Mouse (Mus musculus) heart, embryonic 15.5 days (tissue): ENCODE data around the gene Usp30. TPM values are rescaled to one million over a fixed set of nuclear protein-coding genes. Genes with fewer than 3 reads are reported as not detected.

Source experiments
- ATAC-seq: fragments of 200-750 bp; cut with Nextera tagmentation; replicated peaks from 2 replicates; pipeline ENCODE4 v1.8.0; 2017; ENCODE audit warnings: low read depth, moderate TSS enrichment; ENCODE audit not compliant: insufficient number of reproducible peaks, insufficient read depth, low FRiP score
- H3K27ac ChIP-seq: fragments of 300-500 bp; sonication (generic); 2 replicates; pipeline ENCODE4 v1.5.1; 2015; ENCODE audit warnings: mild to moderate bottlenecking, inconsistent platforms
- H3K27me3 ChIP-seq: fragments of 300-500 bp; sonication (generic); 2 replicates; pipeline ENCODE4 v1.6.1; 2015; ENCODE audit warnings: inconsistent platforms
- H3K36me3 ChIP-seq: fragments of 300-500 bp; sonication (generic); 2 replicates; pipeline ENCODE4 v1.6.1; 2015; ENCODE audit warnings: mild to moderate bottlenecking, inconsistent platforms
- H3K4me1 ChIP-seq: fragments of 300-500 bp; sonication (generic); replicated peaks from 2 replicates; pipeline ENCODE4 v1.6.1; 2015; ENCODE audit warnings: inconsistent platforms
- H3K4me2 ChIP-seq: fragments of 300-500 bp; sonication (generic); 2 replicates; pipeline ENCODE4 v1.6.1; 2015; ENCODE audit warnings: inconsistent platforms, mild to moderate bottlenecking, moderate library complexity
- H3K4me3 ChIP-seq: fragments of 300-500 bp; sonication (generic); 2 replicates; pipeline ENCODE4 v1.5.1; 2015; ENCODE audit warnings: mild to moderate bottlenecking, inconsistent platforms
- H3K9ac ChIP-seq: fragments of 300-500 bp; sonication (generic); 2 replicates; pipeline ENCODE4 v1.6.1; 2015; ENCODE audit warnings: mild to moderate bottlenecking, inconsistent platforms
- H3K9me3 ChIP-seq: fragments of 300-500 bp; sonication (generic); replicated peaks from 2 replicates; pipeline ENCODE4 v1.6.1; 2016; ENCODE audit warnings: inconsistent platforms
- WGBS: fragments of 180-500 bp; shearing (Covaris S2); methylation state at CpG from one replicate; pipeline ENCODE4 v1.1.7; 2015; ENCODE audit warnings: mixed read lengths; 5-methylcytosine and 5-hydroxymethylcytosine counted together
- polyA plus RNA-seq: library from polyadenylated mRNA; unstranded; fragments of >200 nt; fragmentation: Nextera tagmentation; extraction: Ambion mirVana; gene quantifications from 2 replicates; pipeline ENCODE4 v1.2.1, GENCODE M21; 2015

Gene Usp30
- polyA plus RNA-seq, 1 experiment from 2014 or later, result 7.8 TPM

- Histone ChIP-seq H3K27me3 (no peaks in the 10 kb centered on the region), H3K4me1 (peaks cover 33% of the 10 kb centered on the region), H3K4me2 (peak within 1 kb of the TSS; percentile 57), H3K27ac (peak within 1 kb of the TSS; percentile 98), H3K9me3 (no peaks in the 10 kb centered on the region), H3K36me3 (no peaks in the 10 kb centered on the region), H3K9ac (peak within 1 kb of the TSS; percentile 62), H3K4me3 (peak within 1 kb of the TSS; percentile 56)
- peak; percentile 73 for ATAC-seq
- 17% methylated on average over 19 of the region's 19 CpGs for WGBS
Observed at GRCm38 (mm10) chr5:114146028-114146888, 81.0 kb downstream of the Usp30 start, which contains the start of gene Acacb. Gene Acacb (plus strand): TSS chr5:114146535.

GRCm38 (mm10) chr5:114147043-114147972 is 82.0 kb downstream of the Usp30 start:
- Histone ChIP-seq H3K27me3 (no peaks in the 10 kb centered on the region), H3K4me2 (peak overlapping the region; percentile 57), H3K9ac (peak overlapping the region; percentile 62), H3K9me3 (no peaks in the 10 kb centered on the region), H3K27ac (peak overlapping the region; percentile 98), H3K36me3 (no peaks in the 10 kb centered on the region), H3K4me1 (peaks cover 44% of the 10 kb centered on the region), H3K4me3 (peak overlapping the region; percentile 56)
- WGBS, result 48% methylated on average over 14 of the region's 14 CpGs
- ATAC-seq, result peak; percentile 32

GRCm38 (mm10) chr5:114152359-114153092 is 87.3 kb downstream of the Usp30 start:
- no peak for ATAC-seq
- Histone ChIP-seq H3K27ac (peak overlapping the region; percentile 27), H3K4me2 (no peak overlapping the region), H3K27me3 (no peaks in the 10 kb centered on the region), H3K4me1 (peaks cover 46% of the 10 kb centered on the region), H3K36me3 (no peaks in the 10 kb centered on the region), H3K9ac (no peak overlapping the region), H3K9me3 (no peaks in the 10 kb centered on the region), H3K4me3 (no peak overlapping the region)
- 76% methylated on average over 12 of the region's 12 CpGs for WGBS

GRCm38 (mm10) chr5:114153490-114153889 is 88.2 kb downstream of the Usp30 start:
- Histone ChIP-seq H3K4me2 (peak overlapping the region; percentile 27; the same call in 1 of the 2 replicates), H3K9ac (no peak overlapping the region), H3K9me3 (no peaks in the 10 kb centered on the region), H3K36me3 (no peaks in the 10 kb centered on the region), H3K27ac (no peak overlapping the region), H3K4me3 (peak overlapping the region; percentile 17; the same call in 1 of the 2 replicates), H3K4me1 (peaks cover 46% of the 10 kb centered on the region), H3K27me3 (no peaks in the 10 kb centered on the region)
- WGBS, result 7% methylated on average over 12 of the region's 12 CpGs
- ATAC-seq, result no peak

GRCm38 (mm10) chr5:114154765-114155164 is 89.5 kb downstream of the Usp30 start:
- Histone ChIP-seq H3K4me1 (peaks cover 39% of the 10 kb centered on the region), H3K9me3 (no peaks in the 10 kb centered on the region), H3K4me2 (no peak overlapping the region), H3K9ac (no peak overlapping the region), H3K36me3 (no peaks in the 10 kb centered on the region), H3K27me3 (no peaks in the 10 kb centered on the region), H3K27ac (peak overlapping the region; percentile 34; the same call in 1 of the 2 replicates), H3K4me3 (no peak overlapping the region)
- WGBS, result 60% methylated on average over 5 of the region's 5 CpGs
- ATAC-seq, result no peak

GRCm38 (mm10) chr5:114155168-114155933 is 90.1 kb downstream of the Usp30 start:
- H3K4me3 ChIP-seq, result no peak overlapping the region
- H3K9ac ChIP-seq, result no peak overlapping the region
- WGBS, result 50% methylated on average over 9 of the region's 9 CpGs
- ATAC-seq, result no peak
- H3K4me1 ChIP-seq, result peaks cover 37% of the 10 kb centered on the region
- H3K9me3 ChIP-seq, result no peaks in the 10 kb centered on the region
- no peaks in the 10 kb centered on the region for H3K27me3 ChIP-seq
- H3K36me3 ChIP-seq, result no peaks in the 10 kb centered on the region
- no peak overlapping the region for H3K4me2 ChIP-seq
- peak overlapping the region; percentile 34; the same call in 1 of the 2 replicates for H3K27ac ChIP-seq

GRCm38 (mm10) chr5:114157236-114157635 is 92.0 kb downstream of the Usp30 start:
- H3K27ac ChIP-seq, result no peak overlapping the region
- no peaks in the 10 kb centered on the region for H3K27me3 ChIP-seq
- no peaks in the 10 kb centered on the region for H3K9me3 ChIP-seq
- H3K4me2 ChIP-seq, result no peak overlapping the region
- H3K4me3 ChIP-seq, result no peak overlapping the region
- peaks cover 28% of the 10 kb centered on the region for H3K4me1 ChIP-seq
- ATAC-seq, result no peak
- H3K9ac ChIP-seq, result no peak overlapping the region
- H3K36me3 ChIP-seq, result no peaks in the 10 kb centered on the region
- 62% methylated on average over 7 of the region's 7 CpGs for WGBS

GRCm38 (mm10) chr5:114161424-114161823 is 96.2 kb downstream of the Usp30 start:
- Histone ChIP-seq H3K27ac (no peak overlapping the region), H3K9me3 (no peaks in the 10 kb centered on the region), H3K4me2 (no peak overlapping the region), H3K9ac (no peak overlapping the region), H3K27me3 (no peaks in the 10 kb centered on the region), H3K36me3 (peaks cover 6% of the 10 kb centered on the region; the same call in 1 of the 2 replicates), H3K4me3 (no peak overlapping the region), H3K4me1 (peaks cover 8% of the 10 kb centered on the region)
- WGBS, result 85% methylated on average over 6 of the region's 6 CpGs
- no peak for ATAC-seq

GRCm38 (mm10) chr5:114162106-114162815 is 97.0 kb downstream of the Usp30 start:
- WGBS, result 54% methylated on average over 12 of the region's 12 CpGs
- H3K9ac ChIP-seq, result no peak overlapping the region
- H3K4me3 ChIP-seq, result no peak overlapping the region
- H3K27ac ChIP-seq, result no peak overlapping the region
- H3K9me3 ChIP-seq, result no peaks in the 10 kb centered on the region
- no peak for ATAC-seq
- peaks cover 9% of the 10 kb centered on the region; the same call in 1 of the 2 replicates for H3K36me3 ChIP-seq
- H3K4me2 ChIP-seq, result no peak overlapping the region
- peaks cover 8% of the 10 kb centered on the region for H3K4me1 ChIP-seq
- H3K27me3 ChIP-seq, result no peaks in the 10 kb centered on the region
